Mouse (Mus musculus): ENCODE results near the gene Nsrp1.

- TF ChIP-seq CTCF (IDR thresholded peaks at IDR 0.05; ENCODE audit: low read depth, low read length) (no peak), POLR2A (IDR thresholded peaks at IDR 0.05; ENCODE audit: extremely low read depth, insufficient read depth, low read length) (no peak)
Measured at GRCm38 (mm10) chr11:76997916-76998704, 80.1 kb downstream of the Nsrp1 start, which contains the start of gene Slc6a4.

Data from liver, adult 2 months (tissue).